Mouse (Mus musculus): Measurements from ENCODE around the gene Mttp.

Gene Mttp

DNA sequence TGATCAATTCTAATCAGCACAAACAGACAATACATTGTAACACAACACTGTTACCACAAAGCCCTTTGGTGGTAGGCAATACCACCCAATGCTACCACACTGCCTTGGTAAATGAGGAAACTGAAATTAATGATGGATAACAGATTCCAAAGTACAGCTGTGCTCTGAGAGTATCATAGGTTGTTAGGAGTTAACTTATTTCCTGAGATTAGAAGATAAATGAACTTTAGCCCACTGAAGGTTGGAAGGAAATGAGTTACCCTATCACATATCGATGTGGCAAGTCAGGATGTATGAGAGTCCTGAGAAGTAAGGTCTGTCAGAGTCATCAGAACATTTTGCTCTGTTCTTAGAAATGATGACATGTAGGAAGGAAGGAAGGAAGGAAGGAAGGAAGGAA lies 10.2 kb downstream of the Mttp start:
- DNase-seq (ENCODE audit: low spot score) = no peak

DNA sequence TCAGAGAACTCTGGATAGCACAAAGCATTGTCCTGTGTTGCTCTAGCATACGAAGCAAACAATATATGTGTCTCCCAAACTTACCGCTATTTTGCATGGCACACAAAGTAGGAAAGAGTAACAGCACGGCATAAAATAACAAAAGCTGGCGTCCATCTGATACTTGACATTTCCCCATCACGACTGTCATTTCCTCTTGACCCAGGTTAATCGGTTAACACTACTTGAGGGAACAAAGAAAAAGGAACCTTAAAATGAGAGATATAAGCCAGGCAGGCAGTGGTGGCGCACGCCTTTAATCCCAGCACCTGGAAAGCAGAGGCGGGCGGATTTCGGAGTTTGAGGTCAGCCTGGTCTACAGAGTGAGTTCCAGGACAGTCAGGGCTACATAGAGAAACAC lies 10.9 kb downstream of the Mttp start:
- no peak for DNase-seq (ENCODE audit: low spot score)

- DNase-seq (ENCODE audit: low spot score) = no peak
Observed at GRCm38 (mm10) chr3:138133463-138133862, 11.3 kb downstream of the Mttp start.

DNA sequence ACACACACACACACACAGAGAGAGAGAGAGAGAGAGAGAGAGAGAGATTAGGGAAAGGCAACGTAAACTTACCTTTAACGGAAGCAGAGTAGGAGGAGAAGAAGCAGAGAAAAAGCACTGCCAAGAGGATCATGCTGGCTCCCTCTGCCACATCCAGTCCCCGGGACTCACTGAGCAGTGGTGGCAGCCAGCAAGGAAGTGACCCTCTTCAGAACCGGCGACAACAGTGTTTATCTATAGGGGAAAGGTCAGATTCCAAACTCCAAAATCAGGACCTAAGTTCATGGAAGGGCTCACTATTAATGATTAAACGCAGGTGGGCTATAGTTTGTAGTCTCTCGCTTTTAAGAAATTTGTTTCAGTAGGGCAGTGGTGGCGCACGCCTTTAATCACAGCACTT lies 13.6 kb downstream of the Mttp start:
- no peak for DNase-seq (ENCODE audit: low spot score)

- DNase-seq (ENCODE audit: low spot score) = no peak
Observed at GRCm38 (mm10) chr3:138130692-138131091, 14.1 kb downstream of the Mttp start.

DNA sequence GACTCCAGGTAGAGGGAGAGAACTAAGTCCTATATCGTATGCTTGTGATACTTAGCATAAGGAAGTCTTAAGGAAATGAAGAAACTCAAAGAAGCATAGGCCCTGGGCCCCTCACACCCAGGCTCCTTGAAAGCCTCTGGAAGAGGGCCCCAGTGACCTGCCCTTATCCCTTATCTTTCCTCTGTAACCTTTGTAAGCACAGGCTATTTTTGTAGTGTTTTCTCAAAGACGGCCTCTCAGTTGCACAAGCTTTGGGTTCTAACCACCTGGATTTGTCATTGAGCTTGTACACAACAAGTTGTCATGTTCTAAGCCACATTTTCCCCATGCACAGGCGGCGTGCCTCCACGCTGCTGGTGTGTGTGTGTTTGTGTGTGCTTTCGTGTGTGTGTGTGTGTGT lies 15.7 kb downstream of the Mttp start:
- DNase-seq (ENCODE audit: low spot score) = no peak

DNA sequence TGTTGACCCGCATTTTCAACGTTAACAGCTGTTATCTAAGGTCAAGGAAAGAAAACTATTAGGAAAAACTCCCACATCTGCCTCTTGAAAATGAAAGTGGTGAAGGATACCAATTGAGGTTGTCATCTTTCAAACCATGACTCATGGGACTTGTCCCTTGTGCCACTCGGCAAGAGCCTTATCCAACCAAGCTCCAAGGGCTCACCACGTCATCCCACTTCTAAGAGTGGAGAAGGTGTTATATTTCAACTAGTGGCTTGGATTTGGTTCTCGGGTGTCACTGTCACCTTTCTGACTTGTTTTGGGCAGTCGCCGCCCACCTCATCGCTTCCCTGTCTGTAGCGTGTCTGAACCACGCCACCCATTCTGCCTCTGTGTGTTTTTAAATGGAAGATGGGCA lies 20.9 kb downstream of the Mttp start:
- DNase-seq (ENCODE audit: low spot score) = no peak

DNA sequence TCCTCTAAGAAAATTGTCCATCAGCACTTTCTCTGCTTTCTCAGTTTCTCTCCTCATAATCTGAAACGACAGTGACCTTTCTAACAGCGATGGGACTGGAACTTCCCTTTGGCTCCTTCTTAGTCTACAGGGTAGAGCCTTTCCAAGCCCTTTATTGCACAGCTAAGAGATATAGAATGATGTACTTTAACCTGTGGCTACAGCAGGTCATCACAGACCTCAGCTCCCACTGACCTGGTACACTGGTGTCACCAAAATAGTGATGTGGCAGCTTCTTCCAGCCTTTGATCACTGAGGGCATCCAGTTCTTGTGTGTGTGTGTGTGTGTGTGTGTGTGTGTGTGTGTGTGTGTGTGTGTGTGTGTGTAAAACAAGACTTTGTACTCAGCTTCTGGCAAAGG lies 23.3 kb downstream of the Mttp start:
- DNase-seq (ENCODE audit: low spot score) = no peak

- no peak for DNase-seq (ENCODE audit: low spot score)
Observed at GRCm38 (mm10) chr3:138119444-138120105, 25.2 kb downstream of the Mttp start.

- DNase-seq (ENCODE audit: low spot score) = no peak
Observed at GRCm38 (mm10) chr3:138118831-138119230, 25.9 kb downstream of the Mttp start.

GRCm38 (mm10) chr3:138118392-138118791 lies 26.4 kb downstream of the Mttp start:
- no peak for DNase-seq (ENCODE audit: low spot score)

DNA sequence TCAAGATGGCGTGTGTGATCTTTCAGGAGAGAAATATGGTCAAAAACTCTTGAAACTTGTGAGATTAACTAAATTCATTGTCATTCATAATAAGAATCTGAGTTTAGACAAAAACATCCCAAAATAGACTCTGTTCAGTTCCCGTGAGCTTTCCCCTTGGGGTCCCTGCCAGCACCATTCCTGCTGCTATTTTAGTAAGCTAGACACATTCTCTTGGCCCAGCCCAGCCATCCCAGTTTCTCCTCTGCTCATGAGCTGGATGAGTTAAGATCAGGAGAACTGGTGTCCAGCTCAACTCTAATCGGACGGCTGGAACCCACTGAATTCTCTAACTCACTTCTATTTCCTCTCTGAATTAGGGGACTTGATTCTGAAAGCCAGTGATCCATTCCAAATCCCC lies 27.9 kb downstream of the Mttp start:
- DNase-seq (ENCODE audit: low spot score) = no peak

- no peak for DNase-seq (ENCODE audit: low spot score)
Observed at GRCm38 (mm10) chr3:138114106-138114505, 30.7 kb downstream of the Mttp start.

DNA sequence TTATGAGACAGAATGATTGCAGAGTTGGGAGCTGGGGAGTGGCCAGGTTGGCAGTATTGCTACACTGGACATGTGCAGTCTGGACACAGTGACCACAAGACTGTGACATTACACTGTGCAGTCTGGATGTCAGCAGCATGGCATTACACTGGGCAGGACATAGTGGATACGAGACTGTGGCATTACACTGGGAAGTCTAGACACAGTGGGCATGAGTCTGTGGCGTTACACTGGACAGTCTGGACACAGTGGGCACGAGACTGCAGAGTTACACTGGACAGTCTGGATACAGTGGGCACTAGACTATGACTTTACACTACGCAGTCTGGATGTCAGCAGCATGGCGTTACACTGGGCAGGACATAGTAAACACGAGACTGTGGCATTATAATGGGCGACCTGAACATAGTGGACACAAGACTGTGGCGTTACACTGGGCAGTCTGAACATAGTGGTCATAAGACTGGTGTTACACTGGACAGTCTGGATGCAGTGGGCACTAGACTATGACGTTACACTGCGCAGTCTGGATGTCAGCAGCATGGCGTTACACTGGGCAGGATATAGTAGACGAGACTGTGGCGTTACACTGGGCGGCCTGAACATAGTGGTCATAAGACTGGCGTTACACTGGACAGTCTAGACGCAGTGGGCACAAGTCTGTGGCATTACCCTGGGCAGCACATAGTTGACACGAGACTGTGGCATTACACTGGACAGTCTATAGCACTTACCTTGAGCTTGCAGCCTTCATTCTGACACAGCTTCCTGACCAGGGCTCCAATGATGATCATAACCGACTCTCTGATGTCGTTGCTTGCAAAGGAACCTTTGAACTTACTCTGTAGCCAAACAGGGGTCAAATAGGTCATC lies 33.6 kb downstream of the Mttp start:
- DNase-seq (ENCODE audit: low spot score) = no peak

- DNase-seq (ENCODE audit: low spot score) = no peak
Observed at GRCm38 (mm10) chr3:138106887-138107286, 37.9 kb downstream of the Mttp start.

DNA sequence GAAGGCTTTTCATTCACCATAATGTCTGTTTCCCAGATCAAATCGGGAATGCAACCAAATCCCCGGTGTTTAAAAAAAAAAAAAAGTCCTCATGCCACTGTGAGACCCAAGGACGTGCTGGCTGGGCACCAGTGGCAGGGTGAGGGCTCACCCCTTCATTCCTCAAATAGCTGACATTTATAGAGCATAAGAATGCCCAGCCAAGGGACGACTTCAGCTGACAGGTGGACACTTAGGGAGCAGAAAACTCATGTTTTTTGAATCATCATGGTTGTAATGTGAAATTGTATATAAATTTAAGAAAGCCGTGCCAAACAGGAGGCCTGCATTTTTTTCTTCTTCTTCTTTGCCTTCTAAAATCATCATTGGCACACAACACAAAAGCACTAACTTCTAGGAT lies 39.7 kb downstream of the Mttp start:
- DNase-seq (ENCODE audit: low spot score) = no peak

- DNase-seq (ENCODE audit: low spot score) = no peak
Observed at GRCm38 (mm10) chr3:138103690-138104089, 41.1 kb downstream of the Mttp start.

DNA sequence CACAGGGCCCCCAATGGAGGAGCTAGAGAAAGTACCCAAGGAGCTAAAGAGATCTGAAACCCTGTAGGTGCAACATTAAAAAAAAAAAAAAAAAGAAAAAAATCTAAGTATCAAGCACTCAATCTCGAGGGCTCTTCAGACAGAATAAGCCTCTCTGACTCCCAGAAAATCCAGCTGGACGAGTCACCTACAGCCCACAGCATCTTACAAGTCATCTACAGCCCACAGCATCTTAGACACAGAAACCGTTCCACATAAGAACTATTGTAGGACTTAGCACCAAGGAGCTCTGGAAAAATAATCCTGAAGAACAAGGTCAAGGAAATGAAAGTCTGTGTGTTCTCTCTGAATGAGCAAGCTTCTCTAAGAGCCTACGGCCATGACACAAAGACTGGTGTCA lies 42.8 kb downstream of the Mttp start:
- no peak for DNase-seq (ENCODE audit: low spot score)

DNA sequence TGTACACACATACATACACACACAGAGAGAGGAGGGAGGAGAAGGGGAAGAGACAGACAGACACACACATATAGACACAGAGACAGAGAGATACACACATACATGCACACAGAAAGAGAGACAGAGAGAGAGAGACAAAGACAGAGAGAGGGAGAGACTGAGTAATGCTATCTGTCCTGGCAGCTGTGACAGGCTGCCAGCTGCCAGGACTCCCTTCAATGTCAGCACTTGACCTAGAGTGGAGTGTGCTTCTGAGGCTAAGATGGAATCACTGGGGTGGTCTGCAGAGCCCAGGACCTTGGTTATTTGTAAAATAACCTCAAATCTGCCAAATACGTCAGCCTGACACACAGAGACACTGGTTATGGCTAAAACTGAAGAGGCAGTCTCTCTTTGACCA lies 47.0 kb downstream of the Mttp start:
- no peak for DNase-seq (ENCODE audit: low spot score)

- no peak for DNase-seq (ENCODE audit: low spot score)
Observed at GRCm38 (mm10) chr3:138096263-138097028, 48.3 kb downstream of the Mttp start.

GRCm38 (mm10) chr3:138095718-138096117 lies 49.0 kb downstream of the Mttp start:
- DNase-seq (ENCODE audit: low spot score) = no peak

DNA sequence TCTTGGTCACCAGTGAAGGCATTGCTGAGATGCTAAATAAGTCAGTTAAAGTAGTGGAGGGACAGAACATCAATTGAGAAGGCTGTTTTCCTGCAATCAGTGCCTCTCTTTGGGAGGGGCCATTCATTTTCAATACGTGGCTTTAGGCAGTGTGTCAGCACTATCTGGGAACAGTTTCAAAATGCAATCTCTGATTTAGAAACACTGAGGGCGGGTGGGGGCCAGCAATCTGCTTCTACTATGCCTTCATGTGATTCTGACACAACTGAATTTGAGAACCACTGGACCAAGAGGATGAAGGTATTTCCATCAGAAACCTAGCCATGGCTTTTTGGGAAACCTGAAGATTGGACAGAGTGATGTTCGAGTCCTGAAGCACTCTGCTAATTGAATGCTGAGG lies 49.5 kb downstream of the Mttp start:
- no peak for DNase-seq (ENCODE audit: low spot score)

DNA sequence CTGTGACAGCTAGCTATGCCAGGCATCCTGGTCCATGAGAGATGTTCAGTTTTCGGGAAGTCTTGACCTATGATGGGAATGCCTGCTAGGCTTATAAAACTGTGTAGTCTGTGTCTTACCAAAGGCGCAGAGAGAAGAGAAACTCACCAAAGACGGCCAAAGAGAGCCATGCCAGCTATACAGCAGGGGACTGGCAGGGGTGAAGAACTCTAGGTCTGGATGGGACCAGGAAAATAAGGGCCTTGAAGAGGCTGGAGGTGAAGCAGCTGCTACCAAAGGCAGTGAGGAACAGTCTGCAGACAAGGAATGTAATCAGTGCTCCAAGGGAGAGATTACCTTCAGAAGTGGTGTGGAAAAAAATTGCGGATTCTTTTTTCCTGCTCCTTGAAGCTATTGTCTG lies 60.9 kb downstream of the Mttp start:
- DNase-seq (ENCODE audit: low spot score) = no peak

All from ovary, adult 18-20 months (tissue).